In the genomic region with DNA sequence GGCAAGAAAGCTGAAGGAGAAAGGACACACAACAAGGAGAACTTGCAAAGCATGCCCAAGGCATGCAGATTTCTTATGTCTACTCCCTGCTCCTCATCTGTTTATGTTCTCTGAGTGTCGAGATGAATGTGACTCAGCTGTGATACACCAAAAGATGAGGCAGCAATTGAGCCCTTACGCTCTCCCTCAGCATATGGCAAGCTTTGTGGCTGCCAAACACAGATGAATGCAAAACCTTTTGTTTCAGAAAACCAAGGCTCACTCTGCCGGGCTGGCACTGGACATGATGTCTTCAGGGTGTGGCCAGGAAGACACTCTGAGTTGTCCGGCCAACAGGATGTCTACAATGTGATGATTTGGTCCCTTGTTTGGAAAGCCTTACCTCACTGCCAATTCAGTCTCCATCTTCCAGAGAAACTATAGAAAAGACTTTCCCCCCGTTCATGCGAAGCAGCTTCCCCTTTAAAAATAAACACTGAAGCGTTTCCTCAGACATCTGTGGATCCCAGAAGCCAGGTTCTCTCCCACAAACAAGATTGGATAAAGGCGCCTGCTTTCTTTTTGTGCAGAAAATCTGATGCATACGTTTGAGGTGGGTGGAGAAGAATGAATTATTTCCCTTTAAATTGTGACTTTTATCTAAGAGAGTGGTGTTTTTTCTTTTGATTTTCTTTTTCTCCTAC, we compare ENCODE assay signal across 10 mouse cellular contexts.
DNase-seq lines count a peak whose midpoint lies in the region; ATAC-seq and TF ChIP-seq lines count a peak whose summit lies in the region.
"Had no signal": no experiment of that assay in that cellular context is flagged by ENCODE, and none has a peak within 500 bp of the region (broad histone marks: within the 10 kb centered on the region; RNA-seq: fewer than 3 reads in every experiment).

No protein-coding gene starts in this region.

- H3K4me3 ChIP-seq in layer of hippocampus, adult 2 months, result no peak overlapping the region

- ATAC-seq in cerebellum, adult (ENCODE audit: insufficient number of reproducible peaks, low FRiP score, low TSS enrichment), result peak; percentile 70
- ATAC-seq: liver, postnatal 0 days had no signal

- peak overlapping the region; percentile 83 for H3K27ac ChIP-seq in layer of hippocampus, adult 2 months

- no peak for DNase-seq in cerebellum, postnatal 4 days (ENCODE audit: low spot score in 2 of 2)
- peak; percentile 37 for DNase-seq in Muller cell, postnatal 12 days (ENCODE audit: inconsistent ontology term)
- peak; percentile 55 to 85 for DNase-seq in layer of hippocampus, adult 2 months (ENCODE audit: low spot score in 2 of 2)
- peak; percentile 43 for DNase-seq in lung, postnatal 25 days (ENCODE audit: low spot score)
- DNase-seq in urinary bladder, postnatal 4 days (ENCODE audit: low spot score in 2 of 2), result no peak
- DNase-seq in yolk sac, embryonic 10.5 days (ENCODE audit: low spot score), result no peak
- no peak for DNase-seq in adrenal gland, postnatal 36 days
- DNase-seq: liver, postnatal 0 days; spleen, adult 18-20 months had no signal

- no peak for TF ChIP-seq CTCF in layer of hippocampus, adult 2 months (conservative IDR thresholded peaks at IDR 0.05)

Comparison
In these comparisons a context has a peak if more than half of its experiments do, and no peak if none do; other contexts are left out.
1. DNase-seq: peak in Muller cell, postnatal 12 days (single experiment), layer of hippocampus, adult 2 months (2 of 2) and lung, postnatal 25 days (single experiment); none in cerebellum, postnatal 4 days (0 of 2), urinary bladder, postnatal 4 days (0 of 2), yolk sac, embryonic 10.5 days (single experiment) and adrenal gland, postnatal 36 days (0 of 2).